ENCODE assay signal across 9 mouse cellular contexts in the genomic region with DNA sequence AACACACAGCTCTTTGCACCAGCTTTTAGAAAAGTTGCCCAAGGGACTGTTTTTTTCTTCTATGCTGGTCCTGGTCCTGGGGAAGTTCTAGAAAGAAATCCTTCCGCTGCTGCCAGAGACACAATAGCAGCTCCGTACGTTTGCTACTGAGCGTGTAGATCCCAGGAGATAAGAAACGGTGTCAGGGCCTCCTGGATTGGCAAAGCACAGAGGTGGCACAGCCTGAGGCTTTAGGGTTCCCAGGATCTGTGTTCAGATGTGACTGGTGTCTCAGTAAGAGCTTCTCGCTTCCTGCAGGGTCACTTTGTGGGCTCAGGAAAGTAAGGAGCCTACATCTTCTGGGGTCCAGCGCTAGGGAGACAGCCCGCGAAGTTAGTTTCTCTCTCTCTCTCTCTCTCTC. TPM values are rescaled to one million over a fixed set of nuclear protein-coding genes. Genes with fewer than 3 reads are reported as not detected.
DNase-seq lines count a peak whose midpoint lies in the region; ATAC-seq and TF ChIP-seq lines count a peak whose summit lies in the region.
"Had no signal": no experiment of that assay in that cellular context is flagged by ENCODE, and none has a peak within 500 bp of the region (broad histone marks: within the 10 kb centered on the region; RNA-seq: fewer than 3 reads in every experiment).

No protein-coding gene starts in this region.

- peak overlapping the region; percentile 97 for H3K27ac ChIP-seq in kidney, adult 2 months (ENCODE audit: insufficient read depth, low read depth, low read length)
- no peak overlapping the region for H3K27ac ChIP-seq in brown adipose tissue, adult 24 weeks (replicated peaks; ENCODE audit: low read depth, low read length)
- H3K27ac ChIP-seq in forebrain, postnatal 0 days (ENCODE audit: low read depth, low read length), result no peak overlapping the region
- no peak overlapping the region for H3K27ac ChIP-seq in midbrain, embryonic 12.5 days (replicated peaks)

- H3K36me3 ChIP-seq in kidney, adult 2 months (ENCODE audit: control insufficient read depth, insufficient read depth, low read length), result no peaks in the 10 kb centered on the region
- no peaks in the 10 kb centered on the region for H3K36me3 ChIP-seq in forebrain, postnatal 0 days (ENCODE audit: insufficient read depth)
- H3K36me3 ChIP-seq in midbrain, embryonic 12.5 days, result peaks cover 11% of the 10 kb centered on the region; the same call in 1 of the 2 replicates

- H3K9ac ChIP-seq in forebrain, postnatal 0 days, result peak overlapping the region; percentile 72
- H3K9ac ChIP-seq in midbrain, embryonic 12.5 days (replicated peaks), result peak overlapping the region; percentile 79

- peak overlapping the region; percentile 58 for H3K4me3 ChIP-seq in kidney, adult 2 months (ENCODE audit: insufficient read depth, low read depth, low read length)
- peak overlapping the region; percentile 45 for H3K4me3 ChIP-seq in brown adipose tissue, adult 24 weeks (ENCODE audit: insufficient read depth, low read depth, low read length)
- peak overlapping the region; percentile 66 for H3K4me3 ChIP-seq in forebrain, postnatal 0 days (ENCODE audit: low read depth, low read length)
- H3K4me3 ChIP-seq in midbrain, embryonic 12.5 days, result peak overlapping the region; percentile 75

- peak overlapping the region; percentile 97 for H3K4me2 ChIP-seq in forebrain, postnatal 0 days (ENCODE audit: low read depth)
- H3K4me2 ChIP-seq in midbrain, embryonic 12.5 days (replicated peaks), result peak overlapping the region; percentile 96

- H3K9me3 ChIP-seq in forebrain, postnatal 0 days (ENCODE audit: low read length), result no peaks in the 10 kb centered on the region
- no peaks in the 10 kb centered on the region for H3K9me3 ChIP-seq in midbrain, embryonic 12.5 days

- TF ChIP-seq CTCF in kidney, adult 2 months (conservative IDR thresholded peaks at IDR 0.05; ENCODE audit: insufficient read depth, insufficient read length, low read depth, low read length), result no peak
- TF ChIP-seq CTCF in forebrain, postnatal 0 days (IDR thresholded peaks at IDR 0.05; ENCODE audit: low read depth), result no peak

- peaks cover 4% of the 10 kb centered on the region; the same call in 1 of the 2 replicates for H3K4me1 ChIP-seq in kidney, adult 2 months (ENCODE audit: control insufficient read depth, insufficient read depth, low read length)
- no peaks in the 10 kb centered on the region for H3K4me1 ChIP-seq in brown adipose tissue, adult 24 weeks (ENCODE audit: control insufficient read depth, insufficient read depth, insufficient read length, low read length)
- H3K4me1 ChIP-seq in forebrain, postnatal 0 days (ENCODE audit: insufficient read depth), result peaks cover 11% of the 10 kb centered on the region
- peaks cover 23% of the 10 kb centered on the region; the same call in 1 of the 2 replicates for H3K4me1 ChIP-seq in midbrain, embryonic 12.5 days

- WGBS in kidney, adult 2 months, result 51% methylated on average over 9 of the region's 9 CpGs
- 14% methylated on average over 9 of the region's 9 CpGs for WGBS in forebrain, postnatal 0 days
- 27% methylated on average over 9 of the region's 9 CpGs for WGBS in midbrain, embryonic 12.5 days

- 0 out of 2 replicates have a peak, but pooled peaks have one; percentile 7 for ATAC-seq in forebrain, postnatal 0 days
- no peak for ATAC-seq in midbrain, embryonic 12.5 days (ENCODE audit: low FRiP score, low read depth)

- DNase-seq in kidney, adult 2 months, result peak; percentile 14
- DNase-seq in kidney, adult 11 months, result no peak
- peak; percentile 44 for DNase-seq in forebrain, postnatal 0 days
- no peak for DNase-seq in ovary, postnatal 14 days (ENCODE audit: low spot score)
- DNase-seq in retina, postnatal 1 day, result no peak
- DNase-seq in yolk sac, embryonic 10.5 days (ENCODE audit: low spot score), result no peak
- DNase-seq: cerebellum, adult 9-11 months had no signal

- H3K27me3 ChIP-seq in kidney, adult 2 months (replicated peaks; ENCODE audit: control insufficient read depth, insufficient read depth, low read length), result no peaks in the 10 kb centered on the region
- H3K27me3 ChIP-seq in forebrain, postnatal 0 days (ENCODE audit: insufficient read depth, low read length), result no peaks in the 10 kb centered on the region
- peaks cover 32% of the 10 kb centered on the region for H3K27me3 ChIP-seq in midbrain, embryonic 12.5 days

- TF ChIP-seq POLR2A in kidney, adult 2 months (IDR thresholded peaks at IDR 0.05; ENCODE audit: low read depth, low read length), result no peak

RNA-seq across cellular contexts. Expression of gene Aif1l, which starts 1.0 kb away (rescaled TPM):
- polyA plus RNA-seq in kidney, adult 2 months (2012; rRNA removed), result 152 and 177 TPM in 2 replicates
- 1.4 and 4.4 TPM in 2 replicates for polyA plus RNA-seq in brown adipose tissue, adult 24 weeks (2012; ENCODE audit: insufficient read depth, insufficient read length, missing spikeins)
- total RNA-seq in forebrain, postnatal 0 days (2014; rRNA removed), result 21.7 and 34.2 TPM in 2 replicates
- 21.2 TPM in 2 replicates for polyA plus RNA-seq in forebrain, postnatal 0 days (2015; fragmentation: Nextera tagmentation; extraction: Ambion mirVana)
- 41.4 and 51.4 TPM in 2 replicates for polyA plus RNA-seq in midbrain, embryonic 12.5 days (2016; fragmentation: Nextera tagmentation; extraction: Ambion mirVana)

RNA-seq across cellular contexts. Expression of gene Nup214, which starts 23.3 kb away (rescaled TPM):
- polyA plus RNA-seq in kidney, adult 2 months (2012; rRNA removed), result 41.3 and 41.8 TPM in 2 replicates
- 12.0 and 16.9 TPM in 2 replicates for polyA plus RNA-seq in brown adipose tissue, adult 24 weeks (2012; ENCODE audit: insufficient read depth, insufficient read length, missing spikeins)
- total RNA-seq in forebrain, postnatal 0 days (2014; rRNA removed), result 19.1 and 23.8 TPM in 2 replicates
- 39.7 and 56.0 TPM in 2 replicates for polyA plus RNA-seq in forebrain, postnatal 0 days (2015; fragmentation: Nextera tagmentation; extraction: Ambion mirVana)
- polyA plus RNA-seq in midbrain, embryonic 12.5 days (2016; fragmentation: Nextera tagmentation; extraction: Ambion mirVana), result 87.2 and 88.7 TPM in 2 replicates

Comparison
In these comparisons a context has a peak if more than half of its experiments do, and no peak if none do; other contexts are left out.
1. DNase-seq: peak in kidney, adult 2 months (single experiment) and forebrain, postnatal 0 days (single experiment); none in kidney, adult 11 months (single experiment), ovary, postnatal 14 days (single experiment), retina, postnatal 1 day (single experiment) and yolk sac, embryonic 10.5 days (single experiment).
2. Peak in every context shown above with its lines, with median percentiles within 50 percentile points of each other: H3K4me3 ChIP-seq.